Mouse (Mus musculus) midbrain, embryonic 15.5 days (tissue): ENCODE data around the gene Olfr1396. TPM values are rescaled to one million over a fixed set of nuclear protein-coding genes. Genes with fewer than 3 reads are reported as not detected.

ENCODE experiments used
- ATAC-seq: fragments of 200-750 bp; cut with Nextera tagmentation; replicated peaks from 2 replicates; pipeline ENCODE4 v1.8.0; 2017; ENCODE audit warnings: moderate TSS enrichment
- H3K27ac ChIP-seq: fragments of 300-500 bp; sonication (generic); 2 replicates; pipeline ENCODE4 v1.5.1; 2015; ENCODE audit warnings: mild to moderate bottlenecking, inconsistent platforms
- H3K27me3 ChIP-seq: fragments of 300-500 bp; sonication (generic); replicated peaks from 2 replicates; pipeline ENCODE4 v1.6.1; 2015; ENCODE audit warnings: inconsistent platforms
- H3K36me3 ChIP-seq: fragments of 300-500 bp; sonication (generic); replicated peaks from 2 replicates; pipeline ENCODE4 v1.6.1; 2015; ENCODE audit warnings: inconsistent platforms
- H3K4me1 ChIP-seq: fragments of 300-500 bp; sonication (generic); 2 replicates; pipeline ENCODE4 v1.6.1; 2015; ENCODE audit warnings: inconsistent platforms
- H3K4me2 ChIP-seq: fragments of 300-500 bp; sonication (generic); 2 replicates; pipeline ENCODE4 v1.6.1; 2015; ENCODE audit warnings: inconsistent platforms, mild to moderate bottlenecking, moderate library complexity
- H3K4me3 ChIP-seq: fragments of 300-500 bp; sonication (generic); 2 replicates; pipeline ENCODE4 v1.5.1; 2015; ENCODE audit warnings: mild to moderate bottlenecking, inconsistent platforms
- H3K9ac ChIP-seq: fragments of 300-500 bp; sonication (generic); 2 replicates; pipeline ENCODE4 v1.6.1; 2015; ENCODE audit warnings: mild to moderate bottlenecking, inconsistent platforms
- H3K9me3 ChIP-seq: fragments of 300-500 bp; sonication (generic); 2 replicates; pipeline ENCODE4 v1.6.1; 2016; ENCODE audit warnings: inconsistent platforms
- WGBS: fragments of 180-500 bp; shearing (Covaris S2); methylation state at CpG from one replicate; pipeline ENCODE4 v1.1.7; 2015; ENCODE audit warnings: mixed read lengths; 5-methylcytosine and 5-hydroxymethylcytosine counted together
- polyA plus RNA-seq: library from polyadenylated mRNA; unstranded; fragments of >200 nt; fragmentation: Nextera tagmentation; extraction: Ambion mirVana; gene quantifications from 2 replicates; pipeline ENCODE4 v1.2.1, GENCODE M21; 2015

Gene Olfr1396
- 0.11 TPM in 1 of 2 replicates, not detected in the other for polyA plus RNA-seq

DNA sequence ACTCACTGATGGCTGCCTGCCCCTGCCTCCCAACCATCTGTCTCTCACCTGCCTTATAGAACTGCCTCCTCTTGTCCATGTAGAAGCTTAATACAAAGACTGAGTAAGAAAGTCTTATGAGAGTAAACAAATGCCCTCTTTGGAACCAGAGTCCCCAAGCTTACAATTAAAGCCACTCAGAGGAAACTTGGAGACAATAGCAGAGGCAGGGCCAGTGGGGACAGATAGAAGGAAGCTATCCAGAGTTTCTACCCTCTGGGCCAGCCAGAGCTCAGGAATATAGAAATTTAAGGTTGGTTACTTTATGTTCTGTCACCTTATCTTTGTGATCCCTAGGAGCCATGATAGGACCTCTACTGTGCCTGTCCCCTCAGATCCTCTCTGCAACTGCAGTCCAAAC, at the start of gene Olfr1396:
Gene Olfr1396, minus strand, starts transcription at position 101 of the 400 bp plus-strand sequence.
- Histone ChIP-seq H3K27me3 (no peaks in the 10 kb centered on the region), H3K4me3 (no peak within 1 kb of the TSS), H3K36me3 (no peaks in the 10 kb centered on the region), H3K9me3 (no peaks in the 10 kb centered on the region), H3K9ac (no peak within 1 kb of the TSS), H3K4me2 (no peak within 1 kb of the TSS), H3K27ac (no peak within 1 kb of the TSS), H3K4me1 (no peaks in the 10 kb centered on the region)
- no peak for ATAC-seq

DNA sequence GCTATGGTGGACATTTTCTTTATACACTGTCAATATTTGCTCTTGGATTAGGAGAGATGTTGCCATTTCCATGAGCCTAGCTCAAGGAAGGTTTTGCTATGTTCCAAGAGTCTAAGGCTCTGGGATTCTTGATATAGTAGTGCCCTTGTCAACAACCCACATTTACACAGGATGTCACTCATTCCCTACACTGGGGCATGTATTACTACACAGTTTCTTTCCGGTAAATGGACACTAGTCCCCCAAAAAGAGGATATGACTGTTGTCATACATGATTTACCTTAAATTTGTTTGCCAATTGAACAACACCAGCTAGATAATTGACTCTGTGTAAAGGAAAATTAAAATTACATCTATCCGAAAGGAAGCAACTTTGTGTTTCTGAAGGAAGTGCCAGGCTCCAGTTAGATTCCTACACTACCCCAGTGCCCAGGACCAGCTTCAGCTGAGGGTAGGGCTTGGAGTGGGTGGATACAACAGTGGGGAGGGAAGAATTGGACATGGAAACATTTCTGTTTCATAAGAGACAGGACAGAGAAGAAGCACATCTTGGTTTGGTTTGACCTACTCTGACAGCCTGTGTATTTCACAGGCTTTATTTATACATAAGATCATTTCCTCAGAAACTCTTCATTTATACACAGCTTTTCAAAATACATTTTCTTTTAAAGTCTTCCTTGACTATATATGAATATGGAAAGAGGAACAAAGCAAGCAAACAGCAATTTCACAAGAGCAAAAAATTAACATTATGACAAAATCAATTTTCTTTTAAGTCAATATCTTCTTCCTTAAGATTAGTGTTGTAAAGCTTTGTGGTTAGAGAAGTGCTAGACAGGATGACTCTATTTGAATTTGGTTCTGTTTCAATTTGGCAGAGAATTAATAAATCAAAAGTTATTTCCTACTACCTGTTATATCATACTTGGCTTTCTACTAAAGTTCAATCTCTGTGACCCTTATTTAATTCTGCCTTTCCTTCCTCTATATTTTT, 42.4 kb upstream of the Olfr1396 start:
- no peaks in the 10 kb centered on the region for H3K9me3 ChIP-seq
- no peaks in the 10 kb centered on the region for H3K27me3 ChIP-seq
- H3K4me1 ChIP-seq, result no peaks in the 10 kb centered on the region
- ATAC-seq, result no peak
- H3K27ac ChIP-seq, result no peak overlapping the region
- WGBS, result 91% methylated on average over 2 of the region's 2 CpGs
- H3K4me2 ChIP-seq, result no peak overlapping the region
- H3K4me3 ChIP-seq, result no peak overlapping the region
- no peak overlapping the region for H3K9ac ChIP-seq
- H3K36me3 ChIP-seq, result no peaks in the 10 kb centered on the region

GRCm38 (mm10) chr11:49154077-49154476, 39.4 kb upstream of the Olfr1396 start, which contains the start of gene Olfr1394:
Gene Olfr1394 (plus strand): TSS chr11:49154377.
- H3K4me2 ChIP-seq, result no peak within 1 kb of the TSS
- H3K4me1 ChIP-seq, result no peaks in the 10 kb centered on the region
- no peak within 1 kb of the TSS for H3K27ac ChIP-seq
- H3K4me3 ChIP-seq, result no peak within 1 kb of the TSS
- no peaks in the 10 kb centered on the region for H3K9me3 ChIP-seq
- 83% methylated on average over 1 of the region's 1 CpGs for WGBS
- no peaks in the 10 kb centered on the region for H3K36me3 ChIP-seq
- H3K9ac ChIP-seq, result no peak within 1 kb of the TSS
- H3K27me3 ChIP-seq, result no peaks in the 10 kb centered on the region
- no peak for ATAC-seq

DNA sequence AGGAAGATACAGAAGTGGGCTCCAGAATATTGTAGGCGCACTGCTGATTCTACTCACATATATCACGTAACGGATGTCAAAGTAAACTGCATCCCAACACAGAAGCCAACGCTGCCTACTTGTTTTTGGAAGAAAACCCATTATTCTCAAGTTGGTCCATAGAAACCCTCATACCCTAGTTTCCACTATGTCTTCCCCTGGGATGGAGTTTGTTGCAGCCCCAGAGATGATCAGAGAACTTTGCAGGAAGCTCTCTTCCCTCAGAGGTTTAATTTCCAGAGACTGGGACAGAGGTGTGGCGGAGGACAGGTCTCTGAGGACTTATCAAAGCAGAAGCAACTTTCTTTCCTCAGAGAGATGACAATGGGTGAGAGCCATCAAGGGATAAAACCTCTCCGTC, 27.3 kb upstream of the Olfr1396 start, which contains the start of gene Olfr1395:
Gene Olfr1395, plus strand, starts transcription at position 301 of the 400 bp plus-strand sequence.
- no peak within 1 kb of the TSS for H3K27ac ChIP-seq
- WGBS, result 93% methylated on average over 6 of the region's 6 CpGs
- no peaks in the 10 kb centered on the region for H3K27me3 ChIP-seq
- ATAC-seq, result no peak
- no peak within 1 kb of the TSS for H3K4me2 ChIP-seq
- H3K9ac ChIP-seq, result no peak within 1 kb of the TSS
- H3K36me3 ChIP-seq, result no peaks in the 10 kb centered on the region
- H3K9me3 ChIP-seq, result no peaks in the 10 kb centered on the region
- H3K4me1 ChIP-seq, result no peaks in the 10 kb centered on the region
- no peak within 1 kb of the TSS for H3K4me3 ChIP-seq

DNA sequence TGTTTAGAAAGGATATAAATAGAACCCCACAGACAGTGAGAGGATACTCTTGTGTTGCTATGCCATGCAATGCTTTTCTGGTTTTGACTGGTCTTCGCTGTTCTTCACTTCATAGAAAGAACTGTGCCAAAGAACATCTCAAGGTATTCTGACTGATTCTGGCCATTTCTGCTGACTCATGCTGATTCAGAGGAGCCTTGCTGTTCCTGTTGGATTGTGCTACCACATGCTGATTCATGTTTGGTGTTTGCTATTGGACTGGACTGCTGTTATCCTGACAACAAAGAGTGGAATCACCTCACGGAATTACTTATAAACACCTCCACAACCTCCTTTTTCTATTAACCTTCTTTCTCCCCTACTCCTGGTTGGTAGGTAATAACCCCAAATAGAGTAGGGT, 9.5 kb upstream of the Olfr1396 start:
- H3K4me3 ChIP-seq, result no peak overlapping the region
- 87% methylated on average over 2 of the region's 2 CpGs for WGBS
- no peaks in the 10 kb centered on the region for H3K36me3 ChIP-seq
- H3K4me1 ChIP-seq, result no peaks in the 10 kb centered on the region
- no peaks in the 10 kb centered on the region for H3K9me3 ChIP-seq
- ATAC-seq, result no peak
- H3K4me2 ChIP-seq, result no peak overlapping the region
- no peaks in the 10 kb centered on the region for H3K27me3 ChIP-seq
- no peak overlapping the region for H3K27ac ChIP-seq
- no peak overlapping the region for H3K9ac ChIP-seq

GRCm38 (mm10) chr11:49119635-49120034, 5.0 kb upstream of the Olfr1396 start:
- ATAC-seq, result no peak
- no peak overlapping the region for H3K4me2 ChIP-seq
- no peak overlapping the region for H3K4me3 ChIP-seq
- H3K4me1 ChIP-seq, result no peaks in the 10 kb centered on the region
- H3K9me3 ChIP-seq, result no peaks in the 10 kb centered on the region
- WGBS, result 90% methylated on average over 3 of the region's 3 CpGs
- H3K27me3 ChIP-seq, result no peaks in the 10 kb centered on the region
- no peaks in the 10 kb centered on the region for H3K36me3 ChIP-seq
- no peak overlapping the region for H3K9ac ChIP-seq
- H3K27ac ChIP-seq, result no peak overlapping the region

GRCm38 (mm10) chr11:49114158-49114557, 516 bp downstream of the Olfr1396 start:
- H3K36me3 ChIP-seq, result no peaks in the 10 kb centered on the region
- H3K27me3 ChIP-seq, result no peaks in the 10 kb centered on the region
- no peak overlapping the region for H3K4me2 ChIP-seq
- no peak for ATAC-seq
- H3K9ac ChIP-seq, result no peak overlapping the region
- WGBS, result 92% methylated on average over 2 of the region's 2 CpGs
- H3K4me1 ChIP-seq, result no peaks in the 10 kb centered on the region
- H3K9me3 ChIP-seq, result no peaks in the 10 kb centered on the region
- H3K27ac ChIP-seq, result no peak overlapping the region
- no peak overlapping the region for H3K4me3 ChIP-seq

DNA sequence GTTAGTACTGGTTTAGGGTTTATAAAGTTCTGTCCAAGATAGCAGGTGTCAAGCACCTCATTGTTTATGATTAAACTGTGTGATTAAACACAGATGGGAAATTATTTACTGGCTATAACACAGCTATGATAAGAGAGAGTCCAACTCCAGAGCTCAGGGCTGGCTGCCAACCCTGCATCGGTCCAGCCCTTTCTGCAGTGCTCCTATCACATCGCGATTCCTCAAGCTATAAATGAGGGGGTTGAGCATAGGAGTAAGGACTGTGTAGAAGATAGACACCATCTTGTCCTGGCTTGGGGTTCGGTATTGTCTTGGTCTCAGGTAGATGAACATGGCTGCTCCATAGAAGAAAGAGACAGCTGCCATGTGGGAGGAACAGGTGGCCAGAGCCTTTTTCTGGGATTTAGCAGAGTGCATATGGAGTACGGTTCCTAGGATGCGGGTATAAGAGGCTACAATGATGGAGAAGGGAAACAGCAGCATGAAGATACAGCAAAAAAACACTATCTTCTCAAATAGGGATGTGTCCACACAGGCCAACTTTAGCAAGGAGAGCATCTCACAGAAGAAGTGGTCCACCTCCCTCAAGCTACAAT, 2.0 kb downstream of the Olfr1396 start:
- WGBS, result 92% methylated on average over 6 of the region's 6 CpGs

DNA sequence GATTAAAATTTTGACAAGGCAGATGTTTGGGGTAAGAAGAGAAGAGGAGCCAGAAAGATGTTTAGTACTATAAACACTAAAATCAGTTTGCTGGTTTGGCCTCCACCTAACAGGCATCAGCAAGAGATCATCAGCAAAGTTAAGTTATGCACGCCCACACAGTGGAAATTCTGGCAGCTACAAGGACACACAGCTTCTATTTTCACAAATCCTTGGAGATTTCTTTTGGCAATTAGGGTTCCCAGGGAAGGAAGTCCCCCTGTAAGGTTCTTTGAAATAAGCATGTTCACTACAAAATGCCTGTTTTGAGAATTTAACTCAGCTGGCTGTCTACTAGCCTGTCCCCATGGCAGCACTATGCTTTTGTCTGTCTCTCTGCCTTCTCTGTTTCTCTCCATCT, 3.7 kb downstream of the Olfr1396 start:
- no peaks in the 10 kb centered on the region for H3K4me1 ChIP-seq
- no peak overlapping the region for H3K27ac ChIP-seq
- no peaks in the 10 kb centered on the region for H3K9me3 ChIP-seq
- no peaks in the 10 kb centered on the region for H3K27me3 ChIP-seq
- 78% methylated on average over 1 of the region's 1 CpGs for WGBS
- ATAC-seq, result no peak
- no peak overlapping the region for H3K9ac ChIP-seq
- no peaks in the 10 kb centered on the region for H3K36me3 ChIP-seq
- no peak overlapping the region for H3K4me3 ChIP-seq
- H3K4me2 ChIP-seq, result no peak overlapping the region

More for the DNA sequence above, 2.0 kb downstream of the Olfr1396 start:
- no peak overlapping the region for H3K4me2 ChIP-seq
- H3K9ac ChIP-seq, result no peak overlapping the region
- no peak overlapping the region for H3K27ac ChIP-seq
- no peak overlapping the region for H3K4me3 ChIP-seq
- H3K36me3 ChIP-seq, result no peaks in the 10 kb centered on the region
- H3K4me1 ChIP-seq, result no peaks in the 10 kb centered on the region
- no peaks in the 10 kb centered on the region for H3K9me3 ChIP-seq
- no peaks in the 10 kb centered on the region for H3K27me3 ChIP-seq
- ATAC-seq, result no peak

DNA sequence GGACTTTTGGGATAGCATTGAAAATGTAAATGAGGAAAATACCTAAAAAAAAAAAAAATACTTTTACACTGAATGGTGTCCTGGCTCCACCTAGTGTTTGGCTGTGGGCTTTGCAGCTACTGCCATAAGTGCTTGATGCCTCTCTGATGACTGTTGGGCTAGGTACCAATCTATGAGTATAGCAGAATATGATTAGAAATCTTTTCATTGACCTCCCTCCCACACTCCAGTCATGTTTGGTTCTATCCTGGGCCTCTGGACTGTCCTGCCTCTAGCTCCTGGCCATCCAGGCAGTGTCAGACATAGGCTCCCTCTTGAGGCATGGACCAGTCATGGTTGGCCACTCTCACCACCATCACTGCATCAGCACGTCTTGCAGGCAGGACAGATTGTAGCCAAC, 5.8 kb downstream of the Olfr1396 start:
- WGBS, result 37% methylated on average over 1 of the region's 1 CpGs
- Histone ChIP-seq H3K27ac (no peak overlapping the region), H3K4me3 (no peak overlapping the region), H3K9me3 (no peaks in the 10 kb centered on the region), H3K9ac (no peak overlapping the region), H3K27me3 (no peaks in the 10 kb centered on the region), H3K36me3 (no peaks in the 10 kb centered on the region), H3K4me2 (no peak overlapping the region), H3K4me1 (no peaks in the 10 kb centered on the region)
- no peak for ATAC-seq

DNA sequence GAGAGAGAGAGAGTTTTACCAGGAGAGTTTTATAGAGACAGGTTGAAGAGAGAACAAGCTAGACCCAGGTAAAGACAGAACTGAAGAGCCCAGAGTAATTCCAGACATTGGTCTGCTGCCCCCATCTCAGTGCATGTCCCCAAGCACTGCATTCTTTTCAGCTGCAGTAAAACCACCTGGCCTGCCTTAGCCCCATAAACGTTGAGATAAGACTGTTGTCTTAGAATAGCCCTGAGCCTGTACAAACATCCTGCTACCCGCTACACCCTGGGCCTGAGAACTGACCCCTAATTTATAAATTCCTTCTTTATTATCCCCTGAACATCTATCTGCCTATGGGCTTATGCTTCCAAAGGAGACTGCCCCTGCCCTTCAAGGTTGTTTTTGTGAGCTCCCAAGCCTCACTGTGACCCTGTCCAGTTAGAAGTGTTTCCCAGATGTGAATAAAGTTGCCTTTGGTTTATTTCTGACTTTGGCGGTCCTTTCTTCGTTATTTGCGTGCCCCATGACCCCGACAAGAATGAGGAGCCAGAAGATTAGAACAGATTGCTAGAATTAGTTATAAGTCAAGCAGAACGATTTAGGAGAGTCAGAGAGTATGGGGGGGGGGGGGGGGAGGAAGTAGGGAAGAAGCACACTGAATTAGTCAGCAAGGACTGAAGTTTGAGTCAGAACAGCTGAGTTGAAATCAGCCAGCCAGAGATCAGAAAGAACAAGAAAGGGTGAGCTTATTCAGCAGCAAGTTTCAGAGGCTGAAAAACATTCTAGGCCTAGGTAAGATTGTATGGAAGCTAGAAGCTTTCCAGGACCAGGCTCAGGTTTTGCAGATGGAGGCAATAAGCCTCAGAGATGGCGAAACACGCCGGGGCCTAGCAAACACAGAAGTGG, 6.8 kb downstream of the Olfr1396 start:
- no peak for ATAC-seq
- H3K4me2 ChIP-seq, result no peak overlapping the region
- 62% methylated on average over 10 of the region's 10 CpGs for WGBS
- no peaks in the 10 kb centered on the region for H3K36me3 ChIP-seq
- no peaks in the 10 kb centered on the region for H3K4me1 ChIP-seq
- H3K9me3 ChIP-seq, result no peaks in the 10 kb centered on the region
- no peak overlapping the region for H3K27ac ChIP-seq
- H3K27me3 ChIP-seq, result no peaks in the 10 kb centered on the region
- no peak overlapping the region for H3K4me3 ChIP-seq
- H3K9ac ChIP-seq, result no peak overlapping the region

DNA sequence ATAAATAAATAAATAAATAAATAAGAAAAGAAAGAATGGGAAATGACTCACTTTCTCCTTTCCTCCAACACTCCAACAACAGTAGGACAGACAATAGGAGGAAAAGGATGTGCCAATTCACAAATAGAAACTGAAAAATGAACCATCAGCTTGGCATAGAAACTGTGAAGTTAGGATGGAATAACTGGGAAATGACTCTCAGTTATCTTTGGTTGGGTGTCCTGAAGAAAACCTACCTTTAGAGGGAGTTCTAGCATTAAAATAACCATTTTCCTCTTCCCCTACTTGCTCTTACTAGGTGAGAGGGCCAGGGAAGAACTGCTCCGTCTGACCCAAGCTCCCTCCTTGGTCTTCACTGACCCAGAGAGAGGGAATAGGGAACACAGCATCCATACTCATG, 8.9 kb downstream of the Olfr1396 start:
- 68% methylated on average over 1 of the region's 1 CpGs for WGBS
- Histone ChIP-seq H3K9ac (no peak overlapping the region), H3K4me1 (no peaks in the 10 kb centered on the region), H3K4me3 (no peak overlapping the region), H3K36me3 (no peaks in the 10 kb centered on the region), H3K27me3 (no peaks in the 10 kb centered on the region), H3K4me2 (no peak overlapping the region), H3K27ac (no peak overlapping the region), H3K9me3 (no peaks in the 10 kb centered on the region)
- no peak for ATAC-seq
